Mouse (Mus musculus): ENCODE results near the gene Rnf121.
"Not testable (repeated sequence)": the region's sequence is repeated elsewhere in the genome, so short reads cannot be mapped to it uniquely, and the experiment has no call there.

Rnf121 gene

GRCm38 (mm10) chr7:102063891-102064290 lies 1.4 kb downstream of the Rnf121 start:
- no peak for DNase-seq

- DNase-seq: no peak
Measured at GRCm38 (mm10) chr7:102062203-102062602, 3.1 kb downstream of the Rnf121 start.

- DNase-seq: no peak
Measured at GRCm38 (mm10) chr7:102061353-102061752, 3.9 kb downstream of the Rnf121 start.

GRCm38 (mm10) chr7:102048524-102048923 lies 16.7 kb downstream of the Rnf121 start:
- peak in 1 of 2 experiments; percentile 11 for DNase-seq

GRCm38 (mm10) chr7:102042314-102042713 lies 23.0 kb downstream of the Rnf121 start:
- DNase-seq: peak; percentile 20 to 66

- no peak for DNase-seq
Measured at GRCm38 (mm10) chr7:102037318-102037717, 28.0 kb downstream of the Rnf121 start.

GRCm38 (mm10) chr7:102035534-102035933 lies 29.7 kb downstream of the Rnf121 start:
- DNase-seq: no peak

GRCm38 (mm10) chr7:102034904-102035303 lies 30.4 kb downstream of the Rnf121 start:
- peak in 1 of 2 experiments; percentile 49 for DNase-seq

DNA sequence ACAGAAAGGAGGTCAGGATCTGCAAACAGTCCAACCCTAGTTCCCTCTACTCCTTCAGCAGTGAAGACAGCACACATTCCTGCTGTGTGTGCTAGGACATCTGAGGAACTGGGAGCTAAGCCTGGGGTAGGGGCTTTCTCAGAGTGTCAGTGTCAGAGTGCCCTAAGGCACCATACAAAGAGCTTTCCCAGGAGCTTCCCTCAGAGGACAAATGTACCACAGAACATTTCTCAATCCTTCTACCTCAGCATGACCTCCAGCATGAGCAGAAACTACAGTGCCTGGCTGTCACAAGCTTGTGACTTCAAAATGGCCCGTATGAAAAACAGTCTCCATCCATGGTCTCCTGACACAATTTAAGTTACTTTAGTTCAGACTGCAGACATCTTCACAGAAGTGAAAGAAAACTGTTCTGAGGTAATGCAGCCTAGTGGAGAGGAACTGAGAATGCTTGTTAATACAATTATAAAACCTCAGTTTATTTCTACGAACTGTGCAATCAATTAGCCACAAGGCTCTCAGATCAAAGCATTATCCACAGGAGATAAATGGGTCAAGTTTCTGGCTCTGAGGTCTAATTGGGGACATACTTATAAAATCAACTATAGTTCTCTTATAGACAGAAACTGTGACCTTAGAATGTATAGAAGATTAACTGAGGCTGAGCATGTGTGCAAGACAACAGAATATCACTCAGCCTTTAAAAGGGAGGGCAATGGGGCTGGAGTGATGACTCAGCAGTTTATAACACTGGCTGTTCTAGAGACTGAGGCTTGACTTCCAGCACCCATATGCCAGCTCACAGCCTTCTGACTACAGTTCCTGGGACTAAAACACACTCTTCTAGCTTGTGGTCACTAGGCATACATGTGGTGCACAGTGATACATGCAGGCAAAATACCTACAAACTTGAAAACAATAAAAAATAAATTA lies 39.8 kb downstream of the Rnf121 start:
- no peak for DNase-seq

DNA sequence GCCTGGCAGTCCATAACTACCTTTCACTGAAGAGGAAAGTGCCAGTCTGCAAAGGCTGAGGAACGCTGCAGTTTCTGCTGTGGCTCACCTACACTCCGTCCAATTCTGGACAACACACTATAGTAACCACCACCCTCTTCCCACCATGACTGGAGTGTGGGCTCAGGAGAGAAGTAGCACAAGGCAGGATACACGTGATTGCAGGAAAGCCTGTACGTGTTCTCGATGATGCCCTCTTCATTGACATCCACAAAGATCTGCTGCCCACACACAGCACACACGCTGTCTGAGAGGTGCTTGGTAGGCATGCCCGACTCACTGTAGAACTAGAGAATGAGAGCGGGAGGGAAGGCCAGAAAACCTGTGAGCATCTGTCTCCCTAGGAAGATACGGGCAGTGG lies 41.4 kb downstream of the Rnf121 start:
- no peak for DNase-seq

- DNase-seq: not testable (repeated sequence)
Measured at GRCm38 (mm10) chr7:102020934-102021333, 44.3 kb downstream of the Rnf121 start.

- no peak for DNase-seq
Measured at GRCm38 (mm10) chr7:102019362-102019761, 45.9 kb downstream of the Rnf121 start.

- DNase-seq: no peak
Measured at GRCm38 (mm10) chr7:102018590-102018989, 46.7 kb downstream of the Rnf121 start, which contains the start of gene Il18bp. Il18bp (minus strand) TSS chr7:102018690.

GRCm38 (mm10) chr7:102018034-102018433 lies 47.2 kb downstream of the Rnf121 start:
- peak; percentile 51 to 61 for DNase-seq

DNA sequence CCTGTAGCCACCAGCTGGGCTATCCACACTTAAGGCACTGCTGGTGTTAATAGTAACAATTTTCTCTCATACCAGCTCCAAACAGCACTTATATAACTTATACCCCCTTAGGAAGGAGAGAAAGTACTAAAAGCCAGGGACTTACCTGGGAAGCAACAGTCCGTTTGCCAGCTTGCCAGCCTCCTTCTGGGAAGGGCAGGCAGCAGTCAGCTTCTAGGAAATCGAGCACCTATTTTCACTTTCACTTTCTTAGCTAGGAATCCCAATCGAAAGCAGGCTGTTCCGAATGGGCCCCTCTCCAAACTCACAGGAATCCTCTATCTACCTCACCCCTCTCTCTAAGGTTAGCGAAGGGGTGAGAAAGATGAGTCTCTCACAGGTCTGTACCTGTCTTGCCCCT lies 47.8 kb downstream of the Rnf121 start:
- peak; percentile 38 to 53 for DNase-seq

DNA sequence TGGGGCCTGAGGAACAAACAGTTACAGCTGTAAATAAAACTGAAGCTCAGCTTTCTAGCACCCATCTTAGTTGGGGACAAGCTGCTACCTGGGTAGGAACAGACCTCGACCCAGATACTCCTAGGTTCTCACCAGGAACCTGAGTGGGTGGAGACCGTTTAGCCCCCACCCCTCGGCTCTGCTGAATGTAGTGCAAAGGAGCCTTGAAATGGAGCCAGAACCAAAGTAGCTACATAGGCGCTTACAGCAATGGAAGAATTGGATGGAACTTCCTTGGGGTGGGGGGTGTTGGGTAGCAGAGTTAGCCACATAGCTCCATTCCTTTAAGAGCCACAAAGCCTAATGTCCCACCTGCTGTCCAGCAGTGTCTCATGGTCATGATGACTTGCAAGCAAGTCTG lies 48.3 kb downstream of the Rnf121 start:
- DNase-seq: no peak

GRCm38 (mm10) chr7:102014995-102015394 lies 50.3 kb downstream of the Rnf121 start:
- no peak for DNase-seq

DNA sequence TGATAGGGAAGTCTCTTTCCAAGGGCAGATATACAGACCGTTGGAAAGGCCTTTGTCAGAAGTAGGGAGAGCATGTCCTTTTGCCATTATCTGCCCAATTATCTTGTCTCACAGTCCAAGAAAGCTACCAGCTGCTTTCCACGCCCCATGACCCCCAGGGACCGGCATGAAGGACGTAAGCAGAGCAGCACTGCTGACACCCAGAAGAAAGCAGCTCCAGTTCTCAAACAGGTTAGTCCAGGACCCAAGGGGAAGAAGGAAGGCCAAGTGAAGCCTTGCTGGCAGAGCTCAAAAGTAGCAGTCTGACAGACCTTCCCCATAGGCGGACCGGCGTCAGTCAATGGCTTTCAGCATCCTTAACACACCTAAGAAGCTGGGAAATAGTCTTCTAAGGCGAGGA lies 51.9 kb downstream of the Rnf121 start:
- DNase-seq: no peak

GRCm38 (mm10) chr7:102011855-102012254 lies 53.4 kb downstream of the Rnf121 start:
- no peak for DNase-seq

GRCm38 (mm10) chr7:102006520-102006919 lies 58.7 kb downstream of the Rnf121 start:
- no peak for DNase-seq

GRCm38 (mm10) chr7:102000921-102001630 lies 64.2 kb downstream of the Rnf121 start:
- no peak for DNase-seq

- DNase-seq: no peak
Measured at GRCm38 (mm10) chr7:102000296-102000695, 65.0 kb downstream of the Rnf121 start.

DNA sequence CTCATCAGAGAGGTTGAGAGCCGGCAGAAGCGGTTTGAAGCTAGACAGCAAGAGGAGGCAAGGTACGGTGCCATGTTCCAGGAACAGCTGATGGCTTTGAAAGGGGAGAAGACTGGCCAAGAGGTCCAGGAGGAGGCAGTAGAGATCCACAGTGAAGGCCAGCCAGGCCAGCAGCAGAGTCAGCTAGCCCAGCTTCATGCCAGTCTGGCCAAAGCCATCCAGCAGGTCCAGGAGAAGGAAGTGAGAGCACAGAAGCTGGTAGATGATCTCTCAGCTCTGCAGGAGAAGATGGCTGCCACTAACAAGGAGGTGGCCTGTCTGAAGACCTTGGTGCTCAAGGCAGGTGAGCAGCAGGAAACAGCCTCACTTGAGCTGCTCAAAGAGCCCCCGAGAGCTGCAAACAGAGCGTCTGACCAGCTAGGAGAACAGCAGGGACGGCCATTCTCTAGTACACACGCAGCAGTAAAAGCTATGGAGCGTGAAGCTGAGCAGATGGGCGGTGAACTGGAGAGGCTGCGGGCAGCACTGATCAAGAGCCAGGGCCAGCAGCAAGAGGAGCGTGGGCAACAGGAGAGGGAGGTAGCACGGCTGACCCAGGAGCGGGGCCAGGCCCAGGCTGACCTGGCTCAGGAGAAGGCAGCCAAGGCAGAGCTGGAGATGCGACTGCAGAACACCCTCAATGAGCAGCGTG lies 65.7 kb downstream of the Rnf121 start:
- peak; percentile 26 to 36 for DNase-seq

All from kidney, postnatal 36 days (tissue).